Mouse (Mus musculus): ENCODE measurements around the gene Myadm. TPM values are rescaled to one million over a fixed set of nuclear protein-coding genes. Genes with fewer than 3 reads are reported as not detected.

Myadm gene
- polyA plus RNA-seq, 1 experiment: 53.3 TPM

GRCm38 (mm10) chr7:3313571-3313970 is 24.7 kb downstream of the Myadm start:
- DNase-seq (ENCODE audit: extremely low spot score in 1 of 2, low spot score in 1 of 2): no peak

GRCm38 (mm10) chr7:3314121-3314520 is 25.2 kb downstream of the Myadm start:
- no peak for DNase-seq (ENCODE audit: extremely low spot score in 1 of 2, low spot score in 1 of 2)

- DNase-seq (ENCODE audit: extremely low spot score in 1 of 2, low spot score in 1 of 2): no peak
Measured at GRCm38 (mm10) chr7:3317704-3318103, 28.8 kb downstream of the Myadm start.

GRCm38 (mm10) chr7:3320856-3321255 is 32.0 kb downstream of the Myadm start:
- no peak for DNase-seq (ENCODE audit: extremely low spot score in 1 of 2, low spot score in 1 of 2)

GRCm38 (mm10) chr7:3323826-3324225 is 34.9 kb downstream of the Myadm start:
- DNase-seq (ENCODE audit: extremely low spot score in 1 of 2, low spot score in 1 of 2): no peak

- DNase-seq (ENCODE audit: extremely low spot score in 1 of 2, low spot score in 1 of 2): no peak
Measured at GRCm38 (mm10) chr7:3327961-3328360, 39.1 kb downstream of the Myadm start.

GRCm38 (mm10) chr7:3329776-3330546 is 41.1 kb downstream of the Myadm start:
- DNase-seq (ENCODE audit: extremely low spot score in 1 of 2, low spot score in 1 of 2): peak in 1 of 2 experiments; percentile 93

GRCm38 (mm10) chr7:3331171-3331570 is 42.3 kb downstream of the Myadm start:
- DNase-seq (ENCODE audit: extremely low spot score in 1 of 2, low spot score in 1 of 2): peak in 1 of 2 experiments; percentile 23

GRCm38 (mm10) chr7:3331581-3332223 is 42.8 kb downstream of the Myadm start:
- peak; percentile 88 to 90 for DNase-seq (ENCODE audit: extremely low spot score in 1 of 2, low spot score in 1 of 2)

- DNase-seq (ENCODE audit: extremely low spot score in 1 of 2, low spot score in 1 of 2): no peak
Measured at GRCm38 (mm10) chr7:3332224-3332615, 43.3 kb downstream of the Myadm start.

- DNase-seq (ENCODE audit: extremely low spot score in 1 of 2, low spot score in 1 of 2): peak in 1 of 2 experiments; percentile 70
Measured at GRCm38 (mm10) chr7:3332619-3333521, 44.0 kb downstream of the Myadm start, which contains the start of gene Cacng7. Gene Cacng7, plus strand, starts transcription at chr7:3332955.

- DNase-seq (ENCODE audit: extremely low spot score in 1 of 2, low spot score in 1 of 2): no peak
Measured at GRCm38 (mm10) chr7:3333542-3333941, 44.7 kb downstream of the Myadm start.

- DNase-seq (ENCODE audit: extremely low spot score in 1 of 2, low spot score in 1 of 2): no peak
Measured at GRCm38 (mm10) chr7:3336412-3336811, 47.5 kb downstream of the Myadm start.

- no peak for DNase-seq (ENCODE audit: extremely low spot score in 1 of 2, low spot score in 1 of 2)
Measured at GRCm38 (mm10) chr7:3338286-3338935, 49.5 kb downstream of the Myadm start.

GRCm38 (mm10) chr7:3339010-3339409 is 50.1 kb downstream of the Myadm start:
- no peak for DNase-seq (ENCODE audit: extremely low spot score in 1 of 2, low spot score in 1 of 2)

GRCm38 (mm10) chr7:3343861-3344260 is 55.0 kb downstream of the Myadm start:
- no peak for DNase-seq (ENCODE audit: extremely low spot score in 1 of 2, low spot score in 1 of 2)

GRCm38 (mm10) chr7:3345301-3345700 is 56.4 kb downstream of the Myadm start:
- DNase-seq (ENCODE audit: extremely low spot score in 1 of 2, low spot score in 1 of 2): no peak

- no peak for DNase-seq (ENCODE audit: extremely low spot score in 1 of 2, low spot score in 1 of 2)
Measured at GRCm38 (mm10) chr7:3347366-3348287, 58.7 kb downstream of the Myadm start.

- no peak for DNase-seq (ENCODE audit: extremely low spot score in 1 of 2, low spot score in 1 of 2)
Measured at GRCm38 (mm10) chr7:3348326-3348725, 59.4 kb downstream of the Myadm start.
